21 mouse cellular contexts compared by ENCODE assay signal in genomic region chr15:77070745-77071268, GRCm38 (mm10). TPM values are rescaled to one million over a fixed set of nuclear protein-coding genes. Genes with fewer than 3 reads are reported as not detected.
DNase-seq lines count a peak whose midpoint lies in the region; ATAC-seq and TF ChIP-seq lines count a peak whose summit lies in the region.
"Had no signal": no experiment of that assay in that cellular context is flagged by ENCODE, and none has a peak within 500 bp of the region (broad histone marks: within the 10 kb centered on the region; RNA-seq: fewer than 3 reads in every experiment).

No protein-coding gene starts in this region.

- H3K9me3 ChIP-seq in heart, embryonic 10.5 days: no peaks in the 10 kb centered on the region
- H3K9me3 ChIP-seq in midbrain, embryonic 10.5 days (replicated peaks): no peaks in the 10 kb centered on the region
- no peaks in the 10 kb centered on the region for H3K9me3 ChIP-seq in midbrain, postnatal 0 days (ENCODE audit: low read length)
- no peaks in the 10 kb centered on the region for H3K9me3 ChIP-seq in ES-E14 (ENCODE audit: control insufficient read depth, insufficient read depth, low read depth, low read length)
- no peaks in the 10 kb centered on the region for H3K9me3 ChIP-seq in neural tube, embryonic 14.5 days (ENCODE audit: control insufficient read depth, low read length)
- H3K9me3 ChIP-seq: forebrain, embryonic 12.5 days; hindbrain, embryonic 12.5 days; kidney, embryonic 15.5 days had no signal

- peaks cover 6% of the 10 kb centered on the region; the same call in 1 of the 2 replicates for H3K36me3 ChIP-seq in heart, embryonic 10.5 days
- H3K36me3 ChIP-seq in midbrain, embryonic 10.5 days: peaks cover 4% of the 10 kb centered on the region
- H3K36me3 ChIP-seq in midbrain, postnatal 0 days (ENCODE audit: insufficient read depth, low read length): no peaks in the 10 kb centered on the region
- H3K36me3 ChIP-seq in ES-E14 (ENCODE audit: control insufficient read depth, insufficient read depth, low read length, poor library complexity, severe bottlenecking): peaks cover 5% of the 10 kb centered on the region
- H3K36me3 ChIP-seq in neural tube, embryonic 14.5 days (ENCODE audit: control insufficient read depth, insufficient read depth, low read length): no peaks in the 10 kb centered on the region
- H3K36me3 ChIP-seq: hindbrain, embryonic 12.5 days had no signal

- no peak for DNase-seq in heart, embryonic 10.5 days (ENCODE audit: low spot score)
- no peak for DNase-seq in heart, adult 9 months (ENCODE audit: low spot score in 2 of 2)
- no peak for DNase-seq in midbrain, embryonic 10.5 days (ENCODE audit: low spot score)
- no peak for DNase-seq in midbrain, postnatal 0 days (ENCODE audit: low spot score)
- no peak for DNase-seq in ES-E14 (ENCODE audit: low read depth, low spot score)
- DNase-seq in embryo, embryonic 10.5 days (ENCODE audit: low spot score): no peak
- no peak for DNase-seq in Muller cell, postnatal 12 days (ENCODE audit: inconsistent ontology term)
- DNase-seq: gastrocnemius, postnatal 14 days; heart, adult 2 months; layer of hippocampus, postnatal 36 days; left cerebral cortex, postnatal 4 days; lung, adult 18-20 months; right cerebral cortex, postnatal 25 days had no signal

- peaks cover 42% of the 10 kb centered on the region for H3K4me1 ChIP-seq in heart, embryonic 10.5 days
- peaks cover 12% of the 10 kb centered on the region for H3K4me1 ChIP-seq in midbrain, embryonic 10.5 days
- H3K4me1 ChIP-seq in midbrain, postnatal 0 days (ENCODE audit: insufficient read depth, low read length): peaks cover 2% of the 10 kb centered on the region; the same call in 1 of the 2 replicates
- peaks cover 0 to 16% of the 10 kb centered on the region in 2 experiments; a peak in 2 of 4 replicates for H3K4me1 ChIP-seq in ES-E14 (ENCODE audit: control insufficient read depth in 2 of 2, insufficient read depth in 2 of 2, low read length in 2 of 2, poor library complexity in 1 of 2)
- H3K4me1 ChIP-seq in neural tube, embryonic 14.5 days (ENCODE audit: control insufficient read depth, insufficient read depth, low read length): peaks cover 2% of the 10 kb centered on the region; the same call in 1 of the 2 replicates

- peak overlapping the region; percentile 62; the same call in 1 of the 2 replicates for H3K27ac ChIP-seq in heart, embryonic 10.5 days
- 0 out of 2 replicates have a peak overlapping the region, but pooled peaks have one; percentile 42 for H3K27ac ChIP-seq in midbrain, embryonic 10.5 days (replicated peaks)
- H3K27ac ChIP-seq in midbrain, postnatal 0 days (ENCODE audit: low read depth, low read length): no peak overlapping the region
- no peak overlapping the region; the same call in 1 of the 2 replicates for H3K27ac ChIP-seq in ES-E14 (ENCODE audit: insufficient read depth, low read depth, low read length, poor library complexity, severe bottlenecking)
- H3K27ac ChIP-seq in neural tube, embryonic 14.5 days (ENCODE audit: low read depth, low read length): no peak overlapping the region
- H3K27ac ChIP-seq: forebrain, embryonic 12.5 days; heart, adult 2 months; hindbrain, embryonic 12.5 days; kidney, embryonic 15.5 days had no signal

- no peak overlapping the region for H3K9ac ChIP-seq in midbrain, postnatal 0 days (replicated peaks; ENCODE audit: low read length, poor library complexity, severe bottlenecking)
- H3K9ac ChIP-seq in ES-E14 (ENCODE audit: insufficient read depth, low read depth, low read length, poor library complexity, severe bottlenecking): peak overlapping the region; percentile 33; the same call in 1 of the 2 replicates
- no peak overlapping the region for H3K9ac ChIP-seq in neural tube, embryonic 14.5 days (replicated peaks; ENCODE audit: low read depth, low read length)
- H3K9ac ChIP-seq: forebrain, embryonic 12.5 days had no signal

- no peak overlapping the region for H3K4me2 ChIP-seq in midbrain, postnatal 0 days (ENCODE audit: low read depth, low read length, poor library complexity, severe bottlenecking)
- H3K4me2 ChIP-seq in neural tube, embryonic 14.5 days (ENCODE audit: low read depth, low read length): no peak overlapping the region
- H3K4me2 ChIP-seq: hindbrain, embryonic 12.5 days; liver, embryonic 11.5 days had no signal

- H3K4me3 ChIP-seq in heart, embryonic 10.5 days: no peak overlapping the region
- no peak overlapping the region for H3K4me3 ChIP-seq in midbrain, embryonic 10.5 days
- H3K4me3 ChIP-seq in midbrain, postnatal 0 days (ENCODE audit: low read depth, low read length): no peak overlapping the region
- peak overlapping the region in 1 of 2 experiments; percentile 42; a peak in 2 of 4 replicates for H3K4me3 ChIP-seq in ES-E14 (ENCODE audit: insufficient read depth in 1 of 2, low read depth in 1 of 2, low read length in 2 of 2, poor library complexity in 1 of 2, severe bottlenecking in 1 of 2)
- H3K4me3 ChIP-seq in neural tube, embryonic 14.5 days (ENCODE audit: low read depth, low read length): no peak overlapping the region
- H3K4me3 ChIP-seq: forebrain, embryonic 12.5 days; heart, adult 2 months; hindbrain, embryonic 12.5 days; kidney, embryonic 15.5 days had no signal

- WGBS in heart, embryonic 10.5 days: 83% methylated on average over 11 of the region's 11 CpGs
- 86% methylated on average over 11 of the region's 11 CpGs for WGBS in midbrain, embryonic 10.5 days
- WGBS in midbrain, postnatal 0 days: 88% methylated on average over 11 of the region's 11 CpGs
- 91% methylated on average over 11 of the region's 11 CpGs for WGBS in neural tube, embryonic 14.5 days

- no peak for ATAC-seq in midbrain, postnatal 0 days (ENCODE audit: low FRiP score)
- 0 out of 2 replicates have a peak, but pooled peaks have one; percentile 12 for ATAC-seq in neural tube, embryonic 14.5 days (ENCODE audit: low read depth)
- ATAC-seq: Patski had no signal

- in situ Hi-C loops in ES-E14 (cut with MboI; ENCODE audit: low sequenced_read_pairs in 2 of 2, unreplicated experiment in 2 of 2): no loop called here

- TF ChIP-seq CTCF in midbrain, postnatal 0 days (IDR thresholded peaks at IDR 0.05): no peak

- H3K27me3 ChIP-seq in heart, embryonic 10.5 days (ENCODE audit: insufficient read depth, poor library complexity, severe bottlenecking): no peaks in the 10 kb centered on the region
- H3K27me3 ChIP-seq in midbrain, embryonic 10.5 days (ENCODE audit: low read depth, poor library complexity, severe bottlenecking): no peaks in the 10 kb centered on the region
- H3K27me3 ChIP-seq in midbrain, postnatal 0 days (ENCODE audit: insufficient read depth, low read length): no peaks in the 10 kb centered on the region
- H3K27me3 ChIP-seq in neural tube, embryonic 14.5 days (ENCODE audit: control insufficient read depth, insufficient read depth, low read length): no peaks in the 10 kb centered on the region
- H3K27me3 ChIP-seq: forebrain, embryonic 12.5 days; hindbrain, embryonic 12.5 days; kidney, embryonic 15.5 days; Patski had no signal

TF ChIP-seq in ES-E14, 5 proteins besides CTCF, POLR2A, EP300 and RAD21:
- TF ChIP-seq ZC3H11A (IDR thresholded peaks at IDR 0.05; ENCODE audit: borderline replicate concordance, low read depth, low read length) (no peak), MAFK (IDR thresholded peaks at IDR 0.05; ENCODE audit: insufficient read depth, low read depth, low read length) (no peak), CHD2 (IDR thresholded peaks at IDR 0.05; ENCODE audit: low read depth, low read length) (no peak), ZNF384 (IDR thresholded peaks at IDR 0.05; ENCODE audit: low read depth, low read length) (no peak), HCFC1 (IDR thresholded peaks at IDR 0.05; ENCODE audit: borderline replicate concordance, insufficient read depth, low read length) (no peak)

RNA-seq across cellular contexts. Expression of gene Mb, which starts 20.3 kb away (rescaled TPM):
- 29.5 and 90.1 TPM in 2 replicates for polyA plus RNA-seq in heart, embryonic 10.5 days (2016; fragmentation: Nextera tagmentation; extraction: Ambion mirVana)
- 0.16 and 0.25 TPM in 2 replicates for polyA plus RNA-seq in midbrain, embryonic 10.5 days (2016; fragmentation: Nextera tagmentation; extraction: Ambion mirVana)
- 0.66 TPM in 1 of 2 replicates, not detected in the other for total RNA-seq in midbrain, postnatal 0 days (2014; rRNA removed)
- 0.53 and 0.69 TPM in 2 replicates for polyA plus RNA-seq in midbrain, postnatal 0 days (2015; fragmentation: Nextera tagmentation; extraction: Ambion mirVana)
- total RNA-seq in ES-E14 (2012; rRNA removed): 0.32 TPM in 1 of 2 replicates, not detected in the other
- 0.46 and 1.4 TPM in 2 replicates for polyA plus RNA-seq in neural tube, embryonic 14.5 days (2014; fragmentation: Nextera tagmentation; extraction: Ambion mirVana)
- total RNA-seq: left cerebral cortex, postnatal 4 days; megakaryocyte-erythroid progenitor cell, adult 5-6 weeks; monocyte, adult 5-6 weeks had no signal
- polyA plus RNA-seq: forebrain, embryonic 12.5 days; Patski had no signal

RNA-seq across cellular contexts. Expression of gene Apol6, which starts 26.3 kb away (rescaled TPM):
- 0.27 and 0.77 TPM in 2 replicates for polyA plus RNA-seq in heart, embryonic 10.5 days (2016; fragmentation: Nextera tagmentation; extraction: Ambion mirVana)
- not detected in 2 replicates for polyA plus RNA-seq in midbrain, embryonic 10.5 days (2016; fragmentation: Nextera tagmentation; extraction: Ambion mirVana)
- 0.14 and 0.16 TPM in 2 replicates for total RNA-seq in midbrain, postnatal 0 days (2014; rRNA removed)
- 0.15 and 0.16 TPM in 2 replicates for polyA plus RNA-seq in midbrain, postnatal 0 days (2015; fragmentation: Nextera tagmentation; extraction: Ambion mirVana)
- total RNA-seq in ES-E14 (2012; rRNA removed): 3.0 and 3.3 TPM in 2 replicates
- 0.08 TPM in 1 of 2 replicates, not detected in the other for polyA plus RNA-seq in neural tube, embryonic 14.5 days (2014; fragmentation: Nextera tagmentation; extraction: Ambion mirVana)
- total RNA-seq: layer of hippocampus, postnatal 36 days; left cerebral cortex, postnatal 4 days; megakaryocyte-erythroid progenitor cell, adult 5-6 weeks; monocyte, adult 5-6 weeks had no signal
- polyA plus RNA-seq: forebrain, embryonic 12.5 days; hindbrain, embryonic 12.5 days; liver, embryonic 11.5 days had no signal

Comparison
In these comparisons a context has a peak if more than half of its experiments do, and no peak if none do; other contexts are left out.
1. H3K27ac ChIP-seq: peak in heart, embryonic 10.5 days (single experiment) and midbrain, embryonic 10.5 days (single experiment); none in midbrain, postnatal 0 days (single experiment), ES-E14 (single experiment) and neural tube, embryonic 14.5 days (single experiment).
2. RNA of gene Mb, which starts 20.3 kb away (polyA plus RNA-seq): 29.5 to 90.1 TPM in heart, embryonic 10.5 days; 0.46 to 1.4 TPM in neural tube, embryonic 14.5 days, 0.53 to 0.69 TPM in midbrain, postnatal 0 days and 0.16 to 0.25 TPM in midbrain, embryonic 10.5 days; every median in the first group is over 10 times any median in the second.